Mouse (Mus musculus): ENCODE results near the gene Mta3. TPM values are rescaled to one million over a fixed set of nuclear protein-coding genes. Genes with fewer than 3 reads are reported as not detected.

The Mta3 gene
- polyA plus RNA-seq, 1 experiment = 44.5 TPM

- 24% methylated on average over 2 of the region's 2 CpGs for WGBS
- peak; percentile 37 for DNase-seq
- Histone ChIP-seq H3K27ac (ENCODE audit: control insufficient read depth, insufficient read depth, low read length) (no peak overlapping the region), H3K27me3 (ENCODE audit: control insufficient read depth, insufficient read depth, low read length) (no peaks in the 10 kb centered on the region), H3K4me1 (replicated peaks; ENCODE audit: control insufficient read depth, insufficient read depth, low read length) (peaks cover 3% of the 10 kb centered on the region; the same call in 1 of the 2 replicates), H3K36me3 (ENCODE audit: control insufficient read depth, insufficient read depth, low read length) (no peaks in the 10 kb centered on the region), H3K4me3 (ENCODE audit: control insufficient read depth, insufficient read depth, low read length) (no peak overlapping the region)
- no peak for TF ChIP-seq CTCF (IDR thresholded peaks at IDR 0.05; ENCODE audit: borderline replicate concordance, control insufficient read depth, extremely low read depth, insufficient read depth, low read length, poor library complexity)
- no peak for TF ChIP-seq POLR2A (IDR thresholded peaks at IDR 0.05; ENCODE audit: control insufficient read depth, extremely low read depth, insufficient read depth, low read length, poor library complexity)
Measured at GRCm38 (mm10) chr17:83695785-83696184, 10.2 kb upstream of the Mta3 start.

GRCm38 (mm10) chr17:83699062-83699724 is 6.8 kb upstream of the Mta3 start:
- DNase-seq = no peak
- TF ChIP-seq CTCF (IDR thresholded peaks at IDR 0.05; ENCODE audit: borderline replicate concordance, control insufficient read depth, extremely low read depth, insufficient read depth, low read length, poor library complexity) = no peak
- TF ChIP-seq POLR2A (IDR thresholded peaks at IDR 0.05; ENCODE audit: control insufficient read depth, extremely low read depth, insufficient read depth, low read length, poor library complexity) = no peak
- 60% methylated on average over 8 of the region's 8 CpGs for WGBS
- Histone ChIP-seq H3K27ac (ENCODE audit: control insufficient read depth, insufficient read depth, low read length) (no peak overlapping the region), H3K27me3 (ENCODE audit: control insufficient read depth, insufficient read depth, low read length) (no peaks in the 10 kb centered on the region), H3K4me1 (replicated peaks; ENCODE audit: control insufficient read depth, insufficient read depth, low read length) (0 out of 2 replicates have a peak, but pooled peaks cover 3% of the 10 kb centered on the region), H3K36me3 (ENCODE audit: control insufficient read depth, insufficient read depth, low read length) (no peaks in the 10 kb centered on the region), H3K4me3 (ENCODE audit: control insufficient read depth, insufficient read depth, low read length) (no peak overlapping the region)

GRCm38 (mm10) chr17:83700125-83700524 is 5.8 kb upstream of the Mta3 start:
- H3K27ac ChIP-seq (ENCODE audit: control insufficient read depth, insufficient read depth, low read length) = no peak overlapping the region
- TF ChIP-seq POLR2A (IDR thresholded peaks at IDR 0.05; ENCODE audit: control insufficient read depth, extremely low read depth, insufficient read depth, low read length, poor library complexity) (no peak), CTCF (IDR thresholded peaks at IDR 0.05; ENCODE audit: borderline replicate concordance, control insufficient read depth, extremely low read depth, insufficient read depth, low read length, poor library complexity) (no peak)
- H3K4me3 ChIP-seq (ENCODE audit: control insufficient read depth, insufficient read depth, low read length) = no peak overlapping the region
- no peaks in the 10 kb centered on the region for H3K36me3 ChIP-seq (ENCODE audit: control insufficient read depth, insufficient read depth, low read length)
- no peak for DNase-seq
- H3K4me1 ChIP-seq (replicated peaks; ENCODE audit: control insufficient read depth, insufficient read depth, low read length) = peaks cover under 1% of the 10 kb centered on the region; the same call in 1 of the 2 replicates
- WGBS = 94% methylated on average over 9 of the region's 9 CpGs
- H3K27me3 ChIP-seq (ENCODE audit: control insufficient read depth, insufficient read depth, low read length) = no peaks in the 10 kb centered on the region

- 91% methylated on average over 5 of the region's 5 CpGs for WGBS
Measured at GRCm38 (mm10) chr17:83704469-83704868, 1.5 kb upstream of the Mta3 start.

GRCm38 (mm10) chr17:83705352-83706115 is 429 bp upstream of the Mta3 start:
- TF ChIP-seq CTCF (IDR thresholded peaks at IDR 0.05; ENCODE audit: borderline replicate concordance, control insufficient read depth, extremely low read depth, insufficient read depth, low read length, poor library complexity) (0 out of 2 replicates have a peak, but pooled peaks have one; percentile 9), POLR2A (IDR thresholded peaks at IDR 0.05; ENCODE audit: control insufficient read depth, extremely low read depth, insufficient read depth, low read length, poor library complexity) (no peak)
- DNase-seq = peak; percentile 51
- Histone ChIP-seq H3K4me1 (replicated peaks; ENCODE audit: control insufficient read depth, insufficient read depth, low read length) (peaks cover 26% of the 10 kb centered on the region), H3K36me3 (ENCODE audit: control insufficient read depth, insufficient read depth, low read length) (no peaks in the 10 kb centered on the region), H3K4me3 (ENCODE audit: control insufficient read depth, insufficient read depth, low read length) (peak overlapping the region; percentile 99), H3K27ac (ENCODE audit: control insufficient read depth, insufficient read depth, low read length) (peak overlapping the region; percentile 23; the same call in 1 of the 2 replicates), H3K27me3 (ENCODE audit: control insufficient read depth, insufficient read depth, low read length) (no peaks in the 10 kb centered on the region)
- WGBS = 2% methylated on average over 38 of the region's 38 CpGs

More at GRCm38 (mm10) chr17:83704469-83704868, 1.5 kb upstream of the Mta3 start:
- Histone ChIP-seq H3K27me3 (ENCODE audit: control insufficient read depth, insufficient read depth, low read length) (no peaks in the 10 kb centered on the region), H3K4me1 (replicated peaks; ENCODE audit: control insufficient read depth, insufficient read depth, low read length) (peaks cover 26% of the 10 kb centered on the region), H3K4me3 (ENCODE audit: control insufficient read depth, insufficient read depth, low read length) (no peak overlapping the region), H3K36me3 (ENCODE audit: control insufficient read depth, insufficient read depth, low read length) (no peaks in the 10 kb centered on the region), H3K27ac (ENCODE audit: control insufficient read depth, insufficient read depth, low read length) (no peak overlapping the region)
- TF ChIP-seq CTCF (IDR thresholded peaks at IDR 0.05; ENCODE audit: borderline replicate concordance, control insufficient read depth, extremely low read depth, insufficient read depth, low read length, poor library complexity) (no peak), POLR2A (IDR thresholded peaks at IDR 0.05; ENCODE audit: control insufficient read depth, extremely low read depth, insufficient read depth, low read length, poor library complexity) (no peak)
- DNase-seq = no peak

- DNase-seq = peak; percentile 57
- Histone ChIP-seq H3K27ac (ENCODE audit: control insufficient read depth, insufficient read depth, low read length) (peak overlapping the region; percentile 83), H3K36me3 (ENCODE audit: control insufficient read depth, insufficient read depth, low read length) (no peaks in the 10 kb centered on the region), H3K4me1 (replicated peaks; ENCODE audit: control insufficient read depth, insufficient read depth, low read length) (peaks cover 26% of the 10 kb centered on the region), H3K27me3 (ENCODE audit: control insufficient read depth, insufficient read depth, low read length) (no peaks in the 10 kb centered on the region), H3K4me3 (ENCODE audit: control insufficient read depth, insufficient read depth, low read length) (peak overlapping the region; percentile 99)
- WGBS = 2% methylated on average over 19 of the region's 19 CpGs
- TF ChIP-seq POLR2A (IDR thresholded peaks at IDR 0.05; ENCODE audit: control insufficient read depth, extremely low read depth, insufficient read depth, low read length, poor library complexity) = no peak
- TF ChIP-seq CTCF (IDR thresholded peaks at IDR 0.05; ENCODE audit: borderline replicate concordance, control insufficient read depth, extremely low read depth, insufficient read depth, low read length, poor library complexity) = no peak
Measured at GRCm38 (mm10) chr17:83706594-83707126, 697 bp downstream of the Mta3 start.

All from thymus, adult 2 months (tissue).